Mouse (Mus musculus) ES-Bruce4 (cell line): ENCODE measurements at regions not wholly inside any gene's neighbourhood (a gene's known extent, or its start where the extent isn't known, plus 50 kb on each side); places are given as distances from the start of the nearest gene placed in this dataset.

ENCODE experiments used
- CTCF ChIP-seq: IDR thresholded peaks from one replicate; pipeline ENCODE4 v1.8.1; 2011; ENCODE audit warnings: low read depth, low read length
- EP300 ChIP-seq: IDR thresholded peaks from 2 replicates; pipeline ENCODE4 v1.6.1; 2011; ENCODE audit warnings: low read depth, low read length; ENCODE audit not compliant: insufficient read depth

- TF ChIP-seq EP300 (no peak), CTCF (no peak)
Measured at GRCm38 (mm10) chr11:48351349-48352023, 362.7 kb upstream of the Sgcd start.
